Mouse (Mus musculus): Measurements from ENCODE around the gene Chadl. TPM values are rescaled to one million over a fixed set of nuclear protein-coding genes. Genes with fewer than 3 reads are reported as not detected.

Gene Chadl
- polyA plus RNA-seq, 1 experiment = 17.4 TPM

- Histone ChIP-seq H3K27me3 (ENCODE audit: control insufficient read depth, insufficient read depth, low read length) (no peaks in the 10 kb centered on the region), H3K27ac (ENCODE audit: insufficient read depth, low read length) (0 out of 2 replicates have a peak overlapping the region, but pooled peaks have one; percentile 17), H3K4me3 (replicated peaks; ENCODE audit: insufficient read depth, low read depth, low read length) (no peak overlapping the region), H3K4me1 (ENCODE audit: control insufficient read depth, insufficient read depth, low read length) (peaks cover 14% of the 10 kb centered on the region; the same call in 1 of the 2 replicates)
- WGBS = 23% methylated on average over 8 of the region's 8 CpGs
- peak; percentile 70 to 78 for DNase-seq
- TF ChIP-seq POLR2A (IDR thresholded peaks at IDR 0.05; ENCODE audit: borderline replicate concordance, insufficient read depth, low read length) = no peak
- no peak for TF ChIP-seq CTCF (IDR thresholded peaks at IDR 0.05; ENCODE audit: borderline replicate concordance, insufficient read depth, low read depth, low read length)
Observed at GRCm38 (mm10) chr15:81649516-81650455, 47.3 kb downstream of the Chadl start.

Other genes starting within 250 kb of the Chadl start
- gene Rbx1, start 231.0 kb downstream of the Chadl start, polyA plus RNA-seq (2012; rRNA removed) = 211 and 222 TPM in 2 replicates
- 39.3 and 42.0 TPM in 2 replicates for gene Ep300, start 111.9 kb downstream of the Chadl start, polyA plus RNA-seq (2012; rRNA removed)
- gene L3mbtl2, start 33.4 kb downstream of the Chadl start, polyA plus RNA-seq (2012; rRNA removed) = 28.0 and 28.9 TPM in 2 replicates
- gene Zc3h7b, start 47.8 kb upstream of the Chadl start, polyA plus RNA-seq (2012; rRNA removed) = 67.0 and 72.1 TPM in 2 replicates
- 102 and 113 TPM in 2 replicates for gene Rangap1, start 48.2 kb upstream of the Chadl start, polyA plus RNA-seq (2012; rRNA removed)
- 279 and 288 TPM in 2 replicates for gene Tef, start 105.1 kb upstream of the Chadl start, polyA plus RNA-seq (2012; rRNA removed)
- gene Tob2, start 161.5 kb upstream of the Chadl start, polyA plus RNA-seq (2012; rRNA removed) = 36.9 and 51.5 TPM in 2 replicates
- 62.4 and 67.3 TPM in 2 replicates for gene Phf5a, start 174.6 kb upstream of the Chadl start, polyA plus RNA-seq (2012; rRNA removed)
- gene Aco2, start 175.0 kb upstream of the Chadl start, polyA plus RNA-seq (2012; rRNA removed) = 621 and 638 TPM in 2 replicates
- 50.4 and 51.2 TPM in 2 replicates for gene Polr3h, start 229.0 kb upstream of the Chadl start, polyA plus RNA-seq (2012; rRNA removed)
- 258 and 264 TPM in 2 replicates for gene Csdc2, start 239.5 kb upstream of the Chadl start, polyA plus RNA-seq (2012; rRNA removed)

All from cerebellum, adult 2 months (tissue).